Mouse (Mus musculus): ENCODE data around the gene Gm47791. TPM values are rescaled to one million over a fixed set of nuclear protein-coding genes. Genes with fewer than 3 reads are reported as not detected.

Gene Gm47791
- polyA plus RNA-seq (2015; fragmentation: Nextera tagmentation; extraction: Ambion mirVana), result not detected in 2 replicates

DNA sequence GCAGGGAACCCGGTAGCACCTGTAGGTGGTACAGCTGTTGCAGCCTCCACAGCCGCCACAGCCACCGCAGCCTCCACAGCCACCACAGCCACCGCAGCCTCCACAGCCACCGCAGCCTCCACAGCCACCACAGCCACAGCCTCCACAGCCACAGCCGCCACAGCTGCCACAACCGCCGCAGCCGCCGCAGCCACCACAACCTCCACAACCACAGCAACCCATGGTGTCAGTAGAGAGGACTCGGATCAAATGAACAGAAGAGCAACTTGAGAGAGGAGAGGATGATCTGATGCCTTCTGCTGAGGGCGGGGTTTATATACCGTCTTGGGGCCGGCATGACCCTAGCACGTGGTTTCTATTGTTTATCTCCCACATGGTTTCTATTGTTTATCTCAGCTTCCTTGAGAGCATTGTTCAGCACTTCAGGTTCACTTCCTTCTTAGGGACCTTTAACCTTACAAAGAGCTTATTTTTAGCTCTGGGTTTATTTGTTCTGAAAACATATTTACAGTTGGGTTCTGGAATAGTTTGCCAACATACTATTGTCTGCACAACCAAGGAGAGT is at the start of gene Gm47791:
Gene Gm47791 (minus strand): TSS at position 222 of the 565 bp plus-strand sequence.
- WGBS, result 83% methylated on average over 10 of the region's 15 CpGs
- H3K4me2 ChIP-seq (ENCODE audit: low read length), result no peak within 1 kb of the TSS

GRCm38 (mm10) chr1:82820626-82821186 is 49.7 kb upstream of the Gm47791 start:
- 74% methylated on average over 3 of the region's 3 CpGs for WGBS
- no peak for ATAC-seq

More for the DNA sequence above, at the start of gene Gm47791:
- H3K27ac ChIP-seq (ENCODE audit: low read length), result no peak within 1 kb of the TSS
- H3K4me1 ChIP-seq (replicated peaks; ENCODE audit: control insufficient read depth, insufficient read depth, low read length), result no peaks in the 10 kb centered on the region
- H3K27me3 ChIP-seq (replicated peaks; ENCODE audit: control insufficient read depth, insufficient read depth, low read length), result no peaks in the 10 kb centered on the region
- ATAC-seq, result no peak
- no peak within 1 kb of the TSS for H3K9ac ChIP-seq (replicated peaks; ENCODE audit: low read depth, low read length)
- no peak within 1 kb of the TSS for H3K4me3 ChIP-seq (replicated peaks; ENCODE audit: low read length)
- no peaks in the 10 kb centered on the region for H3K9me3 ChIP-seq (ENCODE audit: control insufficient read depth, low read length)
- no peaks in the 10 kb centered on the region for H3K36me3 ChIP-seq (ENCODE audit: control insufficient read depth, insufficient read depth)

GRCm38 (mm10) chr1:82820179-82820578 is 49.1 kb upstream of the Gm47791 start:
- Histone ChIP-seq H3K4me1 (replicated peaks; ENCODE audit: control insufficient read depth, insufficient read depth, low read length) (no peaks in the 10 kb centered on the region), H3K4me3 (replicated peaks; ENCODE audit: low read length) (no peak overlapping the region), H3K36me3 (ENCODE audit: control insufficient read depth, insufficient read depth) (no peaks in the 10 kb centered on the region), H3K27ac (ENCODE audit: low read length) (no peak overlapping the region), H3K27me3 (replicated peaks; ENCODE audit: control insufficient read depth, insufficient read depth, low read length) (no peaks in the 10 kb centered on the region), H3K4me2 (ENCODE audit: low read length) (no peak overlapping the region), H3K9me3 (ENCODE audit: control insufficient read depth, low read length) (no peaks in the 10 kb centered on the region), H3K9ac (replicated peaks; ENCODE audit: low read depth, low read length) (no peak overlapping the region)
- WGBS, result 65% methylated on average over 15 of the region's 15 CpGs
- ATAC-seq, result no peak

More at GRCm38 (mm10) chr1:82820626-82821186, 49.7 kb upstream of the Gm47791 start:
- Histone ChIP-seq H3K4me3 (replicated peaks; ENCODE audit: low read length) (no peak overlapping the region), H3K4me1 (replicated peaks; ENCODE audit: control insufficient read depth, insufficient read depth, low read length) (no peaks in the 10 kb centered on the region), H3K9me3 (ENCODE audit: control insufficient read depth, low read length) (no peaks in the 10 kb centered on the region), H3K27me3 (replicated peaks; ENCODE audit: control insufficient read depth, insufficient read depth, low read length) (no peaks in the 10 kb centered on the region), H3K9ac (replicated peaks; ENCODE audit: low read depth, low read length) (no peak overlapping the region), H3K36me3 (ENCODE audit: control insufficient read depth, insufficient read depth) (no peaks in the 10 kb centered on the region), H3K27ac (ENCODE audit: low read length) (no peak overlapping the region), H3K4me2 (ENCODE audit: low read length) (no peak overlapping the region)

DNA sequence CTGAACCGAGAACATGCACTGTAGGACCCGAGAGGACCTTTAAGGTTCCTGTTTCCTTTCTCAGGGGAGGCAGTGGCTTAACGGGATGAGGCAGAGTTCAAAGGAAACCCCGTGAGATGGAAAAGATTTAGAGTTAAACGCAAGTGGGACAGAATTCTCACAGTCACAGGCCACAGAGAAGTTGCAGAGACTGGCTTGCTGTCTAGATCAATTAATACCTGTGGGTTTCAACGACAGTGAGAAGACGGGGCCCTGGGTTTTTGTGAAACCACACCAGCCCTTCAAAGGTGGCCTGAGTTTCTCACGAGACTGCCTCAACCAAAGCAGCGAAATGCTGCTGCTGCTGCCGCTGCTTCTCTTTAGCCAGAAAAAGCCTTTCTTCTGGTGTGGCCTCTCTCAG is 48.3 kb upstream of the Gm47791 start:
- Histone ChIP-seq H3K4me3 (replicated peaks; ENCODE audit: low read length) (no peak overlapping the region), H3K9me3 (ENCODE audit: control insufficient read depth, low read length) (no peaks in the 10 kb centered on the region), H3K27me3 (replicated peaks; ENCODE audit: control insufficient read depth, insufficient read depth, low read length) (no peaks in the 10 kb centered on the region), H3K9ac (replicated peaks; ENCODE audit: low read depth, low read length) (no peak overlapping the region), H3K36me3 (ENCODE audit: control insufficient read depth, insufficient read depth) (no peaks in the 10 kb centered on the region), H3K27ac (ENCODE audit: low read length) (no peak overlapping the region), H3K4me2 (ENCODE audit: low read length) (no peak overlapping the region), H3K4me1 (replicated peaks; ENCODE audit: control insufficient read depth, insufficient read depth, low read length) (no peaks in the 10 kb centered on the region)
- ATAC-seq, result no peak
- 54% methylated on average over 10 of the region's 10 CpGs for WGBS

- no peak overlapping the region for H3K4me3 ChIP-seq (replicated peaks; ENCODE audit: low read length)
- H3K36me3 ChIP-seq (ENCODE audit: control insufficient read depth, insufficient read depth), result no peaks in the 10 kb centered on the region
- H3K4me1 ChIP-seq (replicated peaks; ENCODE audit: control insufficient read depth, insufficient read depth, low read length), result no peaks in the 10 kb centered on the region
- no peak overlapping the region for H3K4me2 ChIP-seq (ENCODE audit: low read length)
- ATAC-seq, result no peak
- no peaks in the 10 kb centered on the region for H3K9me3 ChIP-seq (ENCODE audit: control insufficient read depth, low read length)
- H3K27ac ChIP-seq (ENCODE audit: low read length), result no peak overlapping the region
- 80% methylated on average over 17 of the region's 17 CpGs for WGBS
- no peak overlapping the region for H3K9ac ChIP-seq (replicated peaks; ENCODE audit: low read depth, low read length)
- H3K27me3 ChIP-seq (replicated peaks; ENCODE audit: control insufficient read depth, insufficient read depth, low read length), result no peaks in the 10 kb centered on the region
Observed at GRCm38 (mm10) chr1:82815941-82816716, 45.1 kb upstream of the Gm47791 start.

DNA sequence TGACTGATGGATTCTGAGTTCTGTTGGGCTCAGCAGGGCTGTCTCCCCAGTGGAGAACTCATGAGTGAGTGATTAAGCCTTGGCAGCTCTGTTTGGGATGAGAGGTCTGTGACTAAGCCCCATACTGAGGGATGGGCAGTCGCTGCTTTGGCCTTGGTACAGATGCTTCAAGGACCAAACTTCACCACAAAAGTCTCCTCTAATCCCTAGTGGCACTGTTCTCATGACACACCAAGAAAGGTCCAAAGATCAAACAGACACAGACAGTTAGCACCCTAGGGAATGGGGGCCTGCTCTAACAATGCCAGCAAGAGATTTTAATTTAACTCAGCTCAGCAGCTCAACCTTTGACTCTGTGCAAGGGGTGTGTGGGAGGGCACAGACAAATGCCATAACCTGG is 40.7 kb upstream of the Gm47791 start:
- Histone ChIP-seq H3K27ac (ENCODE audit: low read length) (no peak overlapping the region), H3K9me3 (ENCODE audit: control insufficient read depth, low read length) (no peaks in the 10 kb centered on the region), H3K27me3 (replicated peaks; ENCODE audit: control insufficient read depth, insufficient read depth, low read length) (no peaks in the 10 kb centered on the region), H3K4me3 (replicated peaks; ENCODE audit: low read length) (no peak overlapping the region), H3K36me3 (ENCODE audit: control insufficient read depth, insufficient read depth) (no peaks in the 10 kb centered on the region), H3K4me2 (ENCODE audit: low read length) (no peak overlapping the region), H3K9ac (replicated peaks; ENCODE audit: low read depth, low read length) (no peak overlapping the region), H3K4me1 (replicated peaks; ENCODE audit: control insufficient read depth, insufficient read depth, low read length) (no peaks in the 10 kb centered on the region)
- no peak for ATAC-seq
- 83% methylated on average over 1 of the region's 1 CpGs for WGBS

DNA sequence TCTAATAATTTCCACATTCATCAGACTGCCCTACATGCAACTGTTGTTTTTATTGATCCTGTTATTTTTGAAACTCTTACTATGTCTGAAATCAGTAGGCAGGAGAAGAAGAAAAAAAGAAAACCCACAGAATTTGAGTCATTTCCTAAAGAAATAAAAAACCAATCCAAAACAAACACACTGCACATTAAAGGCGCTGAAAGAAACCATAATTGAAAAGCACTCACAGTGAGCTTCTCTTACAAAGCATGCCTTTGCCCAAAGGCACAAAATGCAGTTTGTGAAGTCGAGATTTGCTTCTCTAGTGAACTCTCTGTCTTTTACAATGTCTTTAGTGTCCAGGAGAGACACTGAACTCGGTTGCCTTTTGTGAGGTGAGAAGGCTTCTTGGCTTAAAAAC is 37.5 kb upstream of the Gm47791 start:
- no peaks in the 10 kb centered on the region for H3K27me3 ChIP-seq (replicated peaks; ENCODE audit: control insufficient read depth, insufficient read depth, low read length)
- no peaks in the 10 kb centered on the region for H3K9me3 ChIP-seq (ENCODE audit: control insufficient read depth, low read length)
- ATAC-seq, result no peak
- no peak overlapping the region for H3K9ac ChIP-seq (replicated peaks; ENCODE audit: low read depth, low read length)
- H3K4me2 ChIP-seq (ENCODE audit: low read length), result no peak overlapping the region
- no peak overlapping the region for H3K4me3 ChIP-seq (replicated peaks; ENCODE audit: low read length)
- H3K4me1 ChIP-seq (replicated peaks; ENCODE audit: control insufficient read depth, insufficient read depth, low read length), result no peaks in the 10 kb centered on the region
- H3K36me3 ChIP-seq (ENCODE audit: control insufficient read depth, insufficient read depth), result no peaks in the 10 kb centered on the region
- H3K27ac ChIP-seq (ENCODE audit: low read length), result no peak overlapping the region
- 71% methylated on average over 3 of the region's 3 CpGs for WGBS

DNA sequence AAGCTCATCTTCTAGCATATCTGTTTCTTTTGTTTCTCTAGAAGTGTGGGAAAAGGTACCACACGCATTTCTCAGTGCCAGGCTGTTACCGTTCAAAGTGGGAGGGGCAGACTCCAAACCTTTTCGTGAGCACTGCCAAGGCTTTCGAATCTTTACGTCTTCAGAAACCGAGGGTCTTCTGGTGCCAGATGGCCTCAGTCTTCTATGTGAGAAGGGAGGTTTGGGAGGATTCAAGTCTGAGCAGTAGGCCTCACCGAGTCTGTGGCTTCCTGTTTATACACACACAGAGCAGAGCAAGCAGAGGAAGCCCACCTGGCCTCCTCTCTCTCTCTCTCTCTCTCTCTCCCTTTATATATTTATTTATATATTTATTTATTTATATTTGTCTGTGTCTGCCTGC is 36.2 kb upstream of the Gm47791 start:
- Histone ChIP-seq H3K9ac (replicated peaks; ENCODE audit: low read depth, low read length) (no peak overlapping the region), H3K27me3 (replicated peaks; ENCODE audit: control insufficient read depth, insufficient read depth, low read length) (no peaks in the 10 kb centered on the region), H3K4me2 (ENCODE audit: low read length) (no peak overlapping the region), H3K27ac (ENCODE audit: low read length) (no peak overlapping the region), H3K4me1 (replicated peaks; ENCODE audit: control insufficient read depth, insufficient read depth, low read length) (no peaks in the 10 kb centered on the region), H3K9me3 (ENCODE audit: control insufficient read depth, low read length) (no peaks in the 10 kb centered on the region), H3K36me3 (ENCODE audit: control insufficient read depth, insufficient read depth) (no peaks in the 10 kb centered on the region), H3K4me3 (replicated peaks; ENCODE audit: low read length) (no peak overlapping the region)
- ATAC-seq, result no peak
- 52% methylated on average over 7 of the region's 7 CpGs for WGBS

- no peak overlapping the region for H3K9ac ChIP-seq (replicated peaks; ENCODE audit: low read depth, low read length)
- whole genome bisulfite sequencing, result 78% methylated on average over 8 of the region's 8 CpGs
- H3K27ac ChIP-seq (ENCODE audit: low read length), result no peak overlapping the region
- H3K4me3 ChIP-seq (replicated peaks; ENCODE audit: low read length), result no peak overlapping the region
- no peaks in the 10 kb centered on the region for H3K9me3 ChIP-seq (ENCODE audit: control insufficient read depth, low read length)
- H3K36me3 ChIP-seq (ENCODE audit: control insufficient read depth, insufficient read depth), result no peaks in the 10 kb centered on the region
- no peaks in the 10 kb centered on the region for H3K27me3 ChIP-seq (replicated peaks; ENCODE audit: control insufficient read depth, insufficient read depth, low read length)
- no peak for ATAC-seq
- no peaks in the 10 kb centered on the region for H3K4me1 ChIP-seq (replicated peaks; ENCODE audit: control insufficient read depth, insufficient read depth, low read length)
- no peak overlapping the region for H3K4me2 ChIP-seq (ENCODE audit: low read length)
Observed at GRCm38 (mm10) chr1:82806391-82806790, 35.3 kb upstream of the Gm47791 start.

Data from forebrain, embryonic 16.5 days (tissue).